Mouse (Mus musculus) right cerebral cortex, adult 18-20 months (tissue): ENCODE data around the gene Gm20695.

Experiments
- DNase-seq: peaks from one replicate; pipeline ENCODE4 v3.0.0; 2022; ENCODE audit warnings: mixed read lengths

Gm20695 gene

DNA sequence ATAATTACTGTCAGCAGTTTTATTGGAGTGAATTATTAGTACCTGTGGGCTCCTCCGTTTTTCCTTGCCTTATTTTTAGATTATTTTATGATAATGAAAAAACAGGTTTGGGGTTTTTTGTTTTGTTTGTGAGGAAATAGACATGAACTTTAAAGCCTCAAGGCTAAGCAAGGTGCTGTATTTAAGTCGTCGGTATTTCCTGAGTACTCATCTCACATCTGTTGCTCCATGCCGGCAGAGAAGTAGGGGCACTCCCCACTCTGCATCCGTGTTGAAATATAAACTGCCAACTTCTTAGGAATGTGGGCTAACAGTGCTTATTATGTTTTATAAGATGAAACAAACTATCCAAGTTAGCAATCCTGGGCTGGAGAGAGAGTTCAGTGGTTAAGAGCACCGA lies 11.6 kb downstream of the Gm20695 start:
- no peak for DNase-seq

DNA sequence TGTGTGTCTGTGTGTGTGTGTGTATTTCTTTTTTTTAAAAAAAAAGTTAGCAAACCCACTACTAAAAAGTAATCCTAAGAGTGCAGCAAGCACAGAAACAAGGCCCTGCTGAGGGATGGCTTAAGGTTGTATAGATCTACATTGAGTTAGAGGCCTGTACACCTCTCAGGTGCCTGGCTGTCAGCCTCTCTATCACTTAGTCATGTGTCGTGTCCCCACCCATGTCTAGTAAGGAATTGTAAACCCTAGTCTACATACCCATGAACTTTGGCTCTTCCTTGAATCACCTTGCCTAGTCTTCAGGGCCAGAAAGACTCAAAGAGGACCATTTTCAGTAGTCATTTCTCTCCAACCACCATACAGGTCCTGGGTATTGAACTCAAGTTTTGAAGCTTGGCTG lies 12.1 kb downstream of the Gm20695 start:
- no peak for DNase-seq

DNA sequence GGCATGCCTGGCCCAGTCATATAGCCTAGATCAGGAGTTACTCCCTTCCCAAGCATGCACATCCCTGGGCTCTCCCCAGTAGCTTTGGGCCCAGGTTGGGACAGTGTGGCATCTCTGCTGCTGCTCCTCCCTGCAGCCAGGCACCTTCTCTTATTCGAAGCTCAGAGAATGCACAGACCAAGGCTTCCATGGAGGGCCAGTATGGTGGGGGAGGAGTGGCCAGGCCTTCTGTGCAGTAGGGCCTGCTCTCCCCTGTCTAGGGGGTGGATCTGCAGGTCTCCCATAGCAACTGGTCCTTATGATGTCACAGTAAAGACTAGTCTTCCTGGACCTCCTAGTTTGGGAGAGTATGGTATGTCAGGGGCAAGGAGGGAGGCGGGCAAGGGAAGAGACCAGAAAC lies 23.0 kb downstream of the Gm20695 start:
- no peak for DNase-seq

DNA sequence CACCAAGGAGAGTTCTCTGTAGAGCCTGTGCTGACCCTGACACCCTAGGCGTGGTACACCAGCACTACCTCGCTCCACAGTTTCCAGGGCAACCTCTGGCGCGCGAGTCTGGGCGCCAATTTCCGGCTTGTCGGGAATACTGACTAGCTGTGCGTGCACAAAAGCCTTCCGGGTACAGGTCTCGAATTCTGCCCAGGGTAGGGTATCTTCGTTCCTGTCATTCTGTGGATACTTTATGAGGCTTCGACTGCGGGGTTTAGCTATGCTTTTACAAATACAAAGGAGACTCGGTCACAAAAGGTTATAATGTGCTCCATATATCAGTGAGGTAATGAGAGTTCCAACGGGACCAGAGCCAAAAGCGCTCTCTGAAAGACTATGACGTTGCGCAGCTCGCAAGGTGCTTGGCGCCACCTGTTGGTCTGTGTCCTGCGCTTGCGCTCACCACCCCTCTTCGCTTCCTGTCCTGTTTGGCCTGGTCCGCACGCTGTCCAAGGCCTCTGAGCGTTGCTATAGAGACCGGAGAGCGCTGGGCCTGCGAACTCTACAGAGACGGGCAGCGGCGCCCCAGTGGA lies 24.2 kb downstream of the Gm20695 start, which contains the start of the genes 1700037C18Rik and Cluap1:
TSS of gene 1700037C18Rik (minus strand) at position 153 of the 575 bp plus-strand sequence.
TSS of gene Cluap1 (plus strand) at position 265 of the 575 bp plus-strand sequence.
- DNase-seq = peak; percentile 93

DNA sequence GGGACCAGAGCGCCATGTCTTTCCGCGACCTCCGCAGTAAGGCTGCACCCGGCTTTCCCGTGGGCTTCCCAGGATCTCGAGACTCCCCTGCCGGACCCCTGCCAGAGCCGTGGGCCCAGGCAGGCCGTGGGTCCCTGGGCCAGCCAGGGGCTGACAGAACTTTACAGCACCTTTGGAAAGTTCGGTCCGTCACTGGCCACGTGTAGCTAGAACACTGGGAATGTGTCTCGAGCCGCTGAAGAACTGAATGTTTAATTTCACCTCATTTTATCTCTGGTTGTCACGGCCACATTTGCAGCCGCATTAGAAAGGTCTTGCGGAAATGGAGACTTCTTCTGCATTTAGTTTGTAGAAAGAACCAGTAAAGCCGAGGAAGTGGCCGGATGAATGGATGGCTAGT lies 24.7 kb downstream of the Gm20695 start:
- DNase-seq = no peak

DNA sequence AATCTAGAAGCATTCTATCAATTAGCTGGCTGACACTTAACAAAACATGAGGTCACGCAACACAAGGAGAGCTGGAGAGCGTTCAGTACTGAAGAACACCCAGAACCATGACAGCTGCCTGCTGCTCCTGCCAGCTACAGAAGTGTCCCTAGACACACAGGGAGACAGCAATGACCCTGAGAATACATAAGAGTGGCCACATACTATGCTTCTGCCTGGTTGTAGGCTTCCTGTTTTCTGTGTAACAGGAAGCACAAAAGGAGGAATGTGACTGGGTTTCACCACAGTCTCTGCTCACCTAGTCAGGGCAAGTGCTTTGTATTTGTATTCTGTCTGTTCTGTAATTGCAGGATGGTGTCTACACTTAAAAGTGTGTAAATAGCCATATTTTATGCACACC lies 36.3 kb downstream of the Gm20695 start:
- no peak for DNase-seq

DNA sequence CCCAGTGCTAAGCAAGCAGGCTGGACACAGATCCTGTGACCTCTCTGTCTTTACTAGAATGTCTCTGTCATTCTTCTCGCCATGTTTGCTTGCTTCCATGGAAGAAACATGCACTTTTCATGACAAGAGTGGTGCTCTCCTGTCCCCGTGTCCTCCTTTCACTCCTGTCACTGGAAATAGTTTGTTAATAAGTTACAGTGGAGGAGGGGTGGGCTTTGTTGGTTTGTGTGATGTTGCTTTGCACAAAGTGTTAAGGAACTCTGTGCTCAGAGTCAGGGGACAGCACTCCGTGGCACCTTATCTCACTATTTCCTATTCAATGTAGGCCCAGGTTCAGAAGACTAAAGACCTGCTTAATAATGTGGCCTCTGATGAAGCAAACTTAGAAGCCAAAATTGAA lies 39.1 kb downstream of the Gm20695 start:
- DNase-seq = no peak

DNA sequence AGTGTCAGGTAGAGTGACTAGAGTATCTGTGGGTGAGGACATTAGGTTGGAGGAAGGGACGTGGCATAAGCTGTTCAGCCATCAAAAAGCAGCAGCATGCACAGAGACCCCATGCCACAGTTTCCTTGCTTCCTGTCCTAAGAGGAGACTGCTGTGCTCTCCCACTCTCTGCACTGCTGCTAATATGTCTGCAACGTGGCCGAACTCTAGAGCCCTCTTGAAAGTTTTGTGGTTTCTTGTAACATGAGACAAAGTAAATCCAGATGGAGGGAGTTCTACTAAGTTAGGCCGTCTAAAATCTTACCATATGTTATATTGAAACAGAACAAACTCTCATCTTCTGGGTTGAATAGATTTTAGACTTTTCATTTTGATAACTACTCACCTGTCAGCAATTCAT lies 39.5 kb downstream of the Gm20695 start:
- DNase-seq = no peak

DNA sequence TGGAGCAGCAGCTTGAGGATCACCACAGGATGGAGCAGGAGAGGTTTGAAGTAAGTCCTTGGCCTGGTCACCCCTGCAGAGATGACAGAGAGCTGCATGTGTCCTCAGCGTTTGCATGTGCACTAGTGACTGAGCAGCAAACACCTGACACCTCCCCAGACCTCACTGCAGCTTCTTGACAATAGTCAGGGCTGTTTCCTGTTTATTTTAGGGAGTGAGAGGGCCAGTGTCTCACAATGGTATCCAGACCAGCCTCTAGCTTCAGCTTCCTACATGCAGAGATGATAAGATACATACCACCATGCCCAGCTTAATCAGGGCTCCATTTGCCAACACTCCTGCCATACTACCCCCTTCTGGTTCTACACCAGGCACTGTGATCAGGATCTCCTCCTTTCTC lies 44.1 kb downstream of the Gm20695 start:
- DNase-seq = no peak

DNA sequence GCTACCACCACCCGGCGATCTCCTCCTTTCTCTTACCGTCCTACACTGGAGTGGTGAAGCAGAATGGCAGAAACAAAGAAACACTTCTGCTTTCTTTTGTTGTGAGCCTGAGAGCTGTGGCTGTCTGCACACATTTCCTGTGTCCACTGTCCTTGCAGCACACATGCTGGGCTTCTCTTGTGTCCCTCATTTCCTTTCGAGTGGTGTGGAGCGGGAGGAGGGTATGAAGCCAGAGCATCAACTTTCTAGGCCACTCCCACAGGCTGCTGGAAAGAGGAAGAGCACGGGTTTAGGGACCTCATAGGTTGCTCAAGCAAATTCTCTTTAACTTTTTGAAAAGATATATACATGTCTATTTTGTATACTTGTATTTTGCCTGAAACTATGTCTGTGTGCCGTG lies 44.7 kb downstream of the Gm20695 start:
- no peak for DNase-seq

DNA sequence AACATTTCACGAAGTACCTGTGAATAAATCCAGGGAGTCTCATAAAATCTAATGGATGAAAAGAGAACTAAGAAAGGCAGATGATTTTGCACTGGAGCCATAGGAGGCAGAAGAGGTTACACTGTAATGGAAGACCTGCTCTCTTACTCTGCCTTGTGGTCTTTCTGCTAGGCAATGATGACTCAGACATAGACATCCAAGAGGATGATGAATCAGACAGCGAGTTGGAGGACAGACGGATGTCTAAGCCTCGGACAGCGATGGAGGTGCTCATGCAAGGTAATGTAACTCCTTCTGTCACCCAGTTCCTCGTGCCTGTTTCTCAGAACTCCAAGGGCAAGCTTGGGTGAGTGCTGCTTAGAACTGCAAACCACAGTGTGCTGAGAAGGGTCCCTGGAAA lies 49.1 kb downstream of the Gm20695 start:
- no peak for DNase-seq

DNA sequence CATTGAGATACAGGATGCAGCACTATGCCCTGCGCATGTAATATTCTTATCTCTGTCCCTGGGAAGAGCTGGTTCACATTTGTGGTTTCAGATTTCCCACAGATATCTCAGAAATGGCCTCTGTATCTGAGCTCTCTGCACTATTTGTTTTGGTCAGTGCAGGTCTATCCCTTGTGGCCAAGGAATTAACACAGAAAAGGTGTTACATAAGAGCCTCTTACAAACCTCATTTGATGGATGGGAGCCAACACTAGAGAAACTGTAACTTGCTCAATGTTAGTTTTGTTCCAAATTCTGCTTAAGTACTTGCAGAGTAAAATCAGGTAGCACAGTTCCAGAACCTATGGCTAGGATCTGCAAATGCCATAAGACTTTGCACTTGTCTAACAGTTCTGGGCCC lies 49.6 kb downstream of the Gm20695 start:
- DNase-seq = no peak

DNA sequence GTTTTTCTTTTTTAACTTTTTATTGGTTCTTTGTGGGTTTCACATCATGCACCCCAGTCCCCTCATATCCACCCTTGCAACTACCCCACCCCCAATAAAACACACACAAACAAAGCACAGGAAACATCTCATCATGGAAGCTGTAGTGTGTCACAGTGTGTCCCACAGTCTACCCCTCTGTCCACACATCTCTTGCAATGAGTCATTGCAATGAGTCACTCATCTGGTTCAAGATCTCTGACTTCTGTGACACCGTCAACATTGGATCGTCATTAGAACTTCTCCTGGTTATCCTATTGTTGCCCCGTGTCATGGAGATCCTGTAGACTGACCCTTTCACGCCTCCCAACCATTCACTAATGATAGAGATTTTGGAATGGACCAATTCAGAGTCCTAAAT lies 50.3 kb downstream of the Gm20695 start:
- DNase-seq = no peak

DNA sequence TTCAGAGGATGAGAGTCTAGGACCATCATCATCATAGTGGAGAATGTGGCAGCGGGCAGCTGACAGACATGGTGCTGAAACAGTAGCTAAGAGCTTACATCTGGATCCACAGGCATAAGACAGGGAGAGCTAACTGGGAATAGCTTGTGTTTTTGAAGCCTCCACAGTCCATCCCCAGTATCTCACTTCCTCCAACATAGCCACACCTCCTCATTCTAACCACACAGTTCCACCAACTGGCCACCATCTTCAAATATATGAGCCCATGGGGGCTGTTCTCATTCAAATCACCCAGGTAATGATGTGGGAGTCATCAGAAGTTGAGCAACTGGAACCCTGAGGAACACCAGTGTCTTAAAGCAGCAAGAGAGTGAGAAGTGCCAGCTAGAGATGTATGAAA lies 66.7 kb downstream of the Gm20695 start:
- no peak for DNase-seq

DNA sequence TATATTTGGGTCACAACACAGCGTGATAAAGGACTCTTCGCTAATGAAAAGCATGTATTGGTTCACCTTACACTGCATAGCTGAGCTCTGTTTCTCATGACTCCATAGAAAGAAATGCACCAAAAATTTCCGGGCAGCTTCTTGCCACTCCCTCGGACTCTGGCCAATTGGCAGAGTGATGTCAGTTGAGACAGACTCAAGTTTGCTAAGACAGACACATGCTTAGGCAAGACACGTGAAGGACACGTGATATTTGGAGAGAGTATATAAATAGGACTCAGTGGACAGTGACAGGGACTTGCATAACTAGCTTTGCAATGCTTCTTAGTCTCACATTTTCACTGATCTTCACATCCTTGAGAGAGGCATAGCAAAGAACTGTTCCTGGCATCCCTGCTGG lies 71.9 kb downstream of the Gm20695 start:
- DNase-seq = peak; percentile 20

DNA sequence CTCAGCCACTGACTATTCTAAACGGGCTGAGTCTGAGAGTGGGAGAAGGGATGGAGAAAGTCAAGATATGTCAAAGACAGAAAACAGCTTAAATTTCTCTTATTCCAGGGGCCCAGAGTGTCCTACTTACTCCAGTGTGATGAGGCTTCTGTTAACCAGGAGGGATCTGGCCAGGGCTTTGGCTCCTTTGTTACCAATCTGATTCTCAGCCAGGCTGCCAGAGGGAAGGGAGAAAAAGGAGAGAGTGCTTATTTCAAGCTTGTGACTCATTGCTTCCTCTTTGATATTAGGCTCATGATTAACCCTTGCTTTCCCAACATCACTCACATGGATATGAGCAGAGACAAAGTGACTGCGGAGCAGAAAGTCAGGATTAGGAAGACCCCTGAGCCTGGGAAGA lies 74.8 kb downstream of the Gm20695 start:
- DNase-seq = no peak

DNA sequence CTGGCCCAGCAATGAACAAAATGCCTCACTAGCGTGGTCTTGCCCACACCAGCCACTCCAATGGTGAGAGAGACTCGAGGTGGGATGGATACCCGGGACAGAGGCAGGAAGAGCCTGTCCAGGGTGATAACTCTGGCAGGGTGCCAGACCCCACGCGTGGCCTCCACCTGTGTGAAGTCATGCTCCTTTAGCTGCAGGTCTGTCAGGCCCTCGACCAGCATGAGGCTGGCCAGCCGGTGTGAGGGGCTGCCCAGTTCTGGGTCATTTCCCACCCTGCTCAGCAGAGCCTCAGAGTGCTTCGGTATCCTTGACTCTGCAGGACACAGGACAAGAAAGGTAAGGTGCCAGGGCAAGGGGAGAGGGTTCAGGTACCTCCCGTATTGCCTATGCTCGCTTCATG lies 80.5 kb downstream of the Gm20695 start:
- no peak for DNase-seq

DNA sequence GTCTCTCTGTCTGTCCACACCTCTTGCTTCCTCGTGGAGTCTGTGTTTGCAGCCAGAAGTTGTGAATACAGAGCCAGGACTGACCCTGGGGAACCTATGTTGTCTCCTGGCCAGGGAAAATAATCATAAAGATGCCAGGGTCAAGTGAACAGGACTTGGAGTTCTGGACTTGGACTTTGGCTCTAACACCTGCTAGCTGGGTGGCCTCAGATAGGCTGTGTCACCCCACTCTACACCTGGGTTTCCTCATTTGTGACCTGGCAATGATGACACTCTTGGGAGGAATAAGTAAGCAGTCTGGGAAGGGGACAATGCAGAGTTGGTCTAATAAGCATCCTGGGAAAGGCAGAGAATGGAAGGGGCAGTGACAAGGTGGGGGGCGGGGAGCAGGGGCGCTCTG lies 81.1 kb downstream of the Gm20695 start:
- no peak for DNase-seq
